Mouse (Mus musculus) myocyte (in vitro differentiated cells): Measurements from ENCODE around the gene Hbs1l.

ENCODE experiments used
- E2F4 ChIP-seq: IDR thresholded peaks from one replicate; pipeline ENCODE4 v1.6.1; 2011; ENCODE audit warnings: mild to moderate bottlenecking, control low read depth, moderate library complexity; ENCODE audit not compliant: insufficient read depth
- MYOD1 ChIP-seq, 3 experiments: IDR thresholded peaks; one replicate each; pipeline ENCODE4 v1.6.1; 2011; ENCODE audit warnings: control low read depth in 2 of 3, low read depth in 2 of 3, mild to moderate bottlenecking in 2 of 3, moderate library complexity in 1 of 3; ENCODE audit not compliant: insufficient read length in 2 of 3, control insufficient read depth in 1 of 3
- POLR2A ChIP-seq: IDR thresholded peaks from one replicate; pipeline ENCODE4 v1.6.1; 2011; ENCODE audit warnings: low read depth, mild to moderate bottlenecking, control low read depth, moderate library complexity; ENCODE audit not compliant: insufficient read length
- POLR2AphosphoS2 ChIP-seq: IDR thresholded peaks from one replicate; pipeline ENCODE4 v1.6.1; 2011; ENCODE audit warnings: low read depth, control low read depth; ENCODE audit not compliant: insufficient read length
- REST ChIP-seq: IDR thresholded peaks from one replicate; pipeline ENCODE4 v1.6.1; 2011; ENCODE audit warnings: mild to moderate bottlenecking, control low read depth, moderate library complexity; ENCODE audit not compliant: insufficient read depth, insufficient read length
- TCF3 ChIP-seq: IDR thresholded peaks from one replicate; pipeline ENCODE4 v1.6.1; 2011; ENCODE audit warnings: low read depth, control low read depth; ENCODE audit not compliant: insufficient read length
- USF1 ChIP-seq: IDR thresholded peaks from one replicate; pipeline ENCODE4 v1.6.1; 2011; ENCODE audit warnings: low read depth, mild to moderate bottlenecking, control low read depth, moderate library complexity

DNA sequence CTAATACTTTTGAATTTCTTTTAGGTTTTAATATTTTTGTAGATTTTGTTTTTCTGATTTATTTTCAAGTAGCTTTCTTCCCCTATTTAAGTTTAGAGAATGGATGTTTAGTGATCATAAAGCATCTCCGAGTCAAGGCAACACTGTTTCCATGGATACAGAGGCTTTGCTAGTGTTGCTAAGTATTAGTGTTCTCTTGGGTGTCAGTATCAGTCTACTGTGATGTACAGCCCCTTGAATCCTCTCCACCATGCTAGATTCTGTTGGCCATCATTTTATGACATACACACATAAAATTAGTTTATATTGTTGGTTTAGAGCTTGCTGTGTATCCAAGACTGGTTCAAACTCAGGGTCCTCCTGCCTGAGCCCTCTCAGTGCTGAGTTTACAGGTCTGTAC, 20.3 kb downstream of the Hbs1l start:
- TF ChIP-seq POLR2AphosphoS2 (no peak), E2F4 (no peak), POLR2A (no peak), MYOD1 (IDR thresholded peaks at IDR 0.05; ENCODE audit: control insufficient read depth in 1 of 3, insufficient read length in 2 of 3, low read depth in 2 of 3) (no peak), USF1 (no peak), REST (no peak), TCF3 (no peak)
